Mouse (Mus musculus): ENCODE measurements around the gene Med13l. TPM values are rescaled to one million over a fixed set of nuclear protein-coding genes. Genes with fewer than 3 reads are reported as not detected.

Gene Med13l
- total and polyA plus RNA-seq, 2 experiments from 2014 or later, result 12.5 to 31.0 TPM

- ATAC-seq (no peak), DNase-seq (no peak)
- TF ChIP-seq CTCF (IDR thresholded peaks at IDR 0.05; ENCODE audit: low read depth), result no peak
- Histone ChIP-seq H3K4me3 (ENCODE audit: low read depth, low read length) (no peak overlapping the region), H3K4me1 (ENCODE audit: insufficient read depth) (no peaks in the 10 kb centered on the region), H3K9ac (no peak overlapping the region), H3K36me3 (ENCODE audit: insufficient read depth) (no peaks in the 10 kb centered on the region), H3K27ac (ENCODE audit: low read depth, low read length) (no peak overlapping the region), H3K9me3 (ENCODE audit: low read length) (no peaks in the 10 kb centered on the region), H3K27me3 (ENCODE audit: insufficient read depth, low read length) (no peaks in the 10 kb centered on the region), H3K4me2 (ENCODE audit: low read depth) (no peak overlapping the region)
Measured at GRCm38 (mm10) chr5:118553290-118553689, 7.2 kb upstream of the Med13l start.

- Histone ChIP-seq H3K4me2 (ENCODE audit: low read depth) (no peak overlapping the region), H3K9ac (no peak overlapping the region), H3K4me1 (ENCODE audit: insufficient read depth) (peaks cover 4% of the 10 kb centered on the region; the same call in 1 of the 2 replicates), H3K4me3 (ENCODE audit: low read depth, low read length) (no peak overlapping the region), H3K27ac (ENCODE audit: low read depth, low read length) (no peak overlapping the region), H3K27me3 (ENCODE audit: insufficient read depth, low read length) (no peaks in the 10 kb centered on the region), H3K9me3 (ENCODE audit: low read length) (no peaks in the 10 kb centered on the region), H3K36me3 (ENCODE audit: insufficient read depth) (no peaks in the 10 kb centered on the region)
- peak; percentile 11; the same call in 1 of the 2 replicates for TF ChIP-seq CTCF (IDR thresholded peaks at IDR 0.05; ENCODE audit: low read depth)
- DNase-seq (no peak), ATAC-seq (no peak)
- 92% methylated on average over 4 of the region's 4 CpGs for WGBS
Measured at GRCm38 (mm10) chr5:118555305-118555704, 5.2 kb upstream of the Med13l start.

GRCm38 (mm10) chr5:118556387-118556937 lies 4.0 kb upstream of the Med13l start:
- ATAC-seq, result no peak
- WGBS, result 43% methylated on average over 12 of the region's 12 CpGs
- H3K9ac ChIP-seq, result no peak overlapping the region
- H3K36me3 ChIP-seq (ENCODE audit: insufficient read depth), result no peaks in the 10 kb centered on the region
- no peak overlapping the region for H3K4me2 ChIP-seq (ENCODE audit: low read depth)
- peaks cover 4% of the 10 kb centered on the region; the same call in 1 of the 2 replicates for H3K4me1 ChIP-seq (ENCODE audit: insufficient read depth)
- no peak for TF ChIP-seq CTCF (IDR thresholded peaks at IDR 0.05; ENCODE audit: low read depth)
- no peak overlapping the region for H3K4me3 ChIP-seq (ENCODE audit: low read depth, low read length)
- H3K9me3 ChIP-seq (ENCODE audit: low read length), result no peaks in the 10 kb centered on the region
- no peaks in the 10 kb centered on the region for H3K27me3 ChIP-seq (ENCODE audit: insufficient read depth, low read length)
- DNase-seq, result no peak
- H3K27ac ChIP-seq (ENCODE audit: low read depth, low read length), result no peak overlapping the region

GRCm38 (mm10) chr5:118558841-118559240 lies 1.6 kb upstream of the Med13l start:
- Histone ChIP-seq H3K4me3 (ENCODE audit: low read depth, low read length) (no peak overlapping the region), H3K27ac (ENCODE audit: low read depth, low read length) (no peak overlapping the region; the same call in 1 of the 2 replicates), H3K27me3 (ENCODE audit: insufficient read depth, low read length) (no peaks in the 10 kb centered on the region), H3K9ac (no peak overlapping the region), H3K4me2 (ENCODE audit: low read depth) (no peak overlapping the region), H3K36me3 (ENCODE audit: insufficient read depth) (no peaks in the 10 kb centered on the region), H3K9me3 (ENCODE audit: low read length) (no peaks in the 10 kb centered on the region), H3K4me1 (ENCODE audit: insufficient read depth) (peaks cover 16% of the 10 kb centered on the region)
- no peak for TF ChIP-seq CTCF (IDR thresholded peaks at IDR 0.05; ENCODE audit: low read depth)
- 85% methylated on average over 6 of the region's 6 CpGs for WGBS
- ATAC-seq, result no peak
- DNase-seq, result no peak

GRCm38 (mm10) chr5:118559584-118560384 lies 695 bp upstream of the Med13l start:
- Histone ChIP-seq H3K9ac (peak overlapping the region; percentile 88), H3K9me3 (ENCODE audit: low read length) (no peaks in the 10 kb centered on the region), H3K4me3 (ENCODE audit: low read depth, low read length) (peak overlapping the region; percentile 85), H3K36me3 (ENCODE audit: insufficient read depth) (no peaks in the 10 kb centered on the region), H3K27ac (ENCODE audit: low read depth, low read length) (peak overlapping the region; percentile 99), H3K27me3 (ENCODE audit: insufficient read depth, low read length) (no peaks in the 10 kb centered on the region), H3K4me1 (ENCODE audit: insufficient read depth) (peaks cover 16% of the 10 kb centered on the region), H3K4me2 (ENCODE audit: low read depth) (peak overlapping the region; percentile 71)
- ATAC-seq (peak; percentile 91), DNase-seq (peak; percentile 94)
- peak; percentile 42 for TF ChIP-seq CTCF (IDR thresholded peaks at IDR 0.05; ENCODE audit: low read depth)
- 3% methylated on average over 89 of the region's 101 CpGs for WGBS

- ATAC-seq (no peak; the same call in 1 of the 2 replicates), DNase-seq (peak; percentile 68)
- no peaks in the 10 kb centered on the region for H3K9me3 ChIP-seq (ENCODE audit: low read length)
- H3K9ac ChIP-seq, result peak overlapping the region; percentile 81
- H3K4me1 ChIP-seq (ENCODE audit: insufficient read depth), result peaks cover 21% of the 10 kb centered on the region
- peak overlapping the region; percentile 99 for H3K27ac ChIP-seq (ENCODE audit: low read depth, low read length)
- no peaks in the 10 kb centered on the region for H3K36me3 ChIP-seq (ENCODE audit: insufficient read depth)
- peak overlapping the region; percentile 85 for H3K4me3 ChIP-seq (ENCODE audit: low read depth, low read length)
- no peaks in the 10 kb centered on the region for H3K27me3 ChIP-seq (ENCODE audit: insufficient read depth, low read length)
- H3K4me2 ChIP-seq (ENCODE audit: low read depth), result peak overlapping the region; percentile 71
- TF ChIP-seq CTCF (IDR thresholded peaks at IDR 0.05; ENCODE audit: low read depth), result no peak
- WGBS, result 2% methylated on average over 59 of the region's 59 CpGs
Measured at GRCm38 (mm10) chr5:118561086-118561987, 858 bp downstream of the Med13l start.

All from forebrain, postnatal 0 days (tissue).